Mouse (Mus musculus) neutrophil, adult 5-6 weeks (primary cell): ENCODE results near the gene Cdc42bpb. TPM values are rescaled to one million over a fixed set of nuclear protein-coding genes. Genes with fewer than 3 reads are reported as not detected.
A peak's percentile ranks its signal among the peaks of the same experiment; 100 is the strongest.

Source experiments
- ATAC-seq: fragments of 151-379, 151-347 bp; 2 replicates; pipeline ENCODE4 v1.8.0; 2017; ENCODE audit warnings: mild to moderate bottlenecking, moderate TSS enrichment; ENCODE audit not compliant: insufficient number of reproducible peaks, poor library complexity, low FRiP score, severe bottlenecking; ENCODE audit errors: extremely low read depth
- total RNA-seq: library from RNA; stranded (forward); fragments of 200-1000 nt; gene quantifications from 2 replicates; pipeline ENCODE4 v1.2.3, GENCODE M21; 2017

The Cdc42bpb gene
- total RNA-seq = 3.1 and 4.8 TPM in 2 replicates

- no peak for ATAC-seq
These were observed at the start of gene Cdc42bpb for GRCm38 (mm10) chr12:111377376-111377973. Gene Cdc42bpb (minus strand): TSS chr12:111377718.

- peak; percentile 56 for ATAC-seq
These were observed 48.4 kb upstream of the Cdc42bpb start for GRCm38 (mm10) chr12:111425789-111426460.

- ATAC-seq = peak; percentile 42; the same call in 1 of the 2 replicates
These were observed 47.7 kb upstream of the Cdc42bpb start for GRCm38 (mm10) chr12:111425258-111425657.

GRCm38 (mm10) chr12:111424547-111424946, 47.0 kb upstream of the Cdc42bpb start:
- no peak for ATAC-seq

- no peak for ATAC-seq
These were observed 46.1 kb upstream of the Cdc42bpb start for GRCm38 (mm10) chr12:111423570-111424129.

GRCm38 (mm10) chr12:111422852-111423251, 45.3 kb upstream of the Cdc42bpb start:
- ATAC-seq = no peak

GRCm38 (mm10) chr12:111420946-111421709, 43.6 kb upstream of the Cdc42bpb start:
- no peak for ATAC-seq

- no peak for ATAC-seq
These were observed 42.4 kb upstream of the Cdc42bpb start for GRCm38 (mm10) chr12:111419918-111420317.

GRCm38 (mm10) chr12:111416921-111417779, 39.6 kb upstream of the Cdc42bpb start, which contains the start of gene Exoc3l4:
Gene Exoc3l4 (plus strand): TSS chr12:111417017.
- ATAC-seq = no peak

GRCm38 (mm10) chr12:111413300-111413699, 35.8 kb upstream of the Cdc42bpb start:
- ATAC-seq = peak; percentile 67; the same call in 1 of the 2 replicates

- no peak for ATAC-seq
These were observed 35.2 kb upstream of the Cdc42bpb start for GRCm38 (mm10) chr12:111412581-111413284.

GRCm38 (mm10) chr12:111411631-111412355, 34.3 kb upstream of the Cdc42bpb start:
- ATAC-seq = no peak

- no peak for ATAC-seq
These were observed 32.1 kb upstream of the Cdc42bpb start for GRCm38 (mm10) chr12:111409583-111409982.

- ATAC-seq = no peak
These were observed 29.1 kb upstream of the Cdc42bpb start, which contains the start of gene Lbhd2 for GRCm38 (mm10) chr12:111406622-111407021. Gene Lbhd2 (plus strand): TSS chr12:111406809.

GRCm38 (mm10) chr12:111404880-111405279, 27.4 kb upstream of the Cdc42bpb start:
- no peak for ATAC-seq

GRCm38 (mm10) chr12:111401454-111402184, 24.1 kb upstream of the Cdc42bpb start:
- ATAC-seq = peak; percentile 31

- no peak for ATAC-seq
These were observed 19.5 kb upstream of the Cdc42bpb start for GRCm38 (mm10) chr12:111396997-111397396.
